Comparison of ENCODE assay signal across 9 mouse cellular contexts in genomic region chr1:92648197-92648596, GRCm38 (mm10). TPM values are rescaled to one million over a fixed set of nuclear protein-coding genes. Genes with fewer than 3 reads are reported as not detected.
DNase-seq lines count a peak whose midpoint lies in the region; ATAC-seq and TF ChIP-seq lines count a peak whose summit lies in the region.
"Had no signal": no experiment of that assay in that cellular context is flagged by ENCODE, and none has a peak within 500 bp of the region (broad histone marks: within the 10 kb centered on the region; RNA-seq: fewer than 3 reads in every experiment).

No protein-coding gene starts in this region.

- no peak overlapping the region for H3K9ac ChIP-seq in forebrain, embryonic 15.5 days (replicated peaks)
- H3K9ac ChIP-seq in liver, postnatal 0 days (replicated peaks): no peak overlapping the region

- H3K36me3 ChIP-seq in forebrain, embryonic 15.5 days: no peaks in the 10 kb centered on the region
- no peaks in the 10 kb centered on the region for H3K36me3 ChIP-seq in liver, postnatal 0 days (replicated peaks; ENCODE audit: insufficient read depth, low read length)
- H3K36me3 ChIP-seq: limb, embryonic 15.5 days had no signal

- H3K9me3 ChIP-seq in forebrain, embryonic 15.5 days: no peaks in the 10 kb centered on the region
- no peaks in the 10 kb centered on the region for H3K9me3 ChIP-seq in liver, postnatal 0 days (ENCODE audit: low read length)
- H3K9me3 ChIP-seq: limb, embryonic 15.5 days had no signal

- 0 out of 2 replicates have a peak, but pooled peaks cover 7% of the 10 kb centered on the region for H3K4me1 ChIP-seq in forebrain, embryonic 15.5 days
- H3K4me1 ChIP-seq in liver, postnatal 0 days (ENCODE audit: insufficient read depth): peaks cover 8% of the 10 kb centered on the region; the same call in 1 of the 2 replicates

- TF ChIP-seq CTCF in liver, postnatal 0 days (IDR thresholded peaks at IDR 0.05; ENCODE audit: low read depth): no peak

- H3K4me2 ChIP-seq in forebrain, embryonic 15.5 days (replicated peaks): no peak overlapping the region
- H3K4me2 ChIP-seq in liver, postnatal 0 days (ENCODE audit: low read depth, low read length): peak overlapping the region; percentile 50
- H3K4me2 ChIP-seq: limb, embryonic 15.5 days had no signal

- ATAC-seq in forebrain, embryonic 15.5 days (replicated peaks): peak; percentile 26
- ATAC-seq in liver, postnatal 0 days: 0 out of 2 replicates have a peak, but pooled peaks have one; percentile 33

- 53% methylated on average over 10 of the region's 10 CpGs for WGBS in forebrain, embryonic 15.5 days
- 21% methylated on average over 10 of the region's 10 CpGs for WGBS in liver, postnatal 0 days (ENCODE audit: insufficient replicate concordance)

- H3K27me3 ChIP-seq in forebrain, embryonic 15.5 days: no peaks in the 10 kb centered on the region
- H3K27me3 ChIP-seq in liver, postnatal 0 days (ENCODE audit: insufficient read depth, low read length): no peaks in the 10 kb centered on the region
- H3K27me3 ChIP-seq: limb, embryonic 15.5 days had no signal

- TF ChIP-seq EP300 in liver, postnatal 0 days (IDR thresholded peaks at IDR 0.05; ENCODE audit: low read depth): no peak

- H3K27ac ChIP-seq in forebrain, embryonic 15.5 days (replicated peaks): no peak overlapping the region
- no peak overlapping the region for H3K27ac ChIP-seq in liver, postnatal 0 days (ENCODE audit: low read depth)
- H3K27ac ChIP-seq: limb, embryonic 15.5 days had no signal

- peak; percentile 81 for DNase-seq in heart, adult 11 months
- no peak for DNase-seq in heart, adult 8-10 months (ENCODE audit: low spot score)
- DNase-seq in 3134 (ENCODE audit: extremely low read depth, insufficient read length, low spot score): peak; percentile 61
- DNase-seq in liver, postnatal 0 days: no peak
- no peak for DNase-seq in ovary, adult 18-20 months (ENCODE audit: low spot score)
- DNase-seq in frontal cortex, adult 2 months (ENCODE audit: extremely low spot score in 1 of 2, low spot score in 1 of 2): no peak
- no peak for DNase-seq in right cerebral cortex, adult 18-20 months

- H3K4me3 ChIP-seq in forebrain, embryonic 15.5 days: no peak overlapping the region
- H3K4me3 ChIP-seq in liver, postnatal 0 days (ENCODE audit: low read depth, low read length): peak overlapping the region; percentile 19; the same call in 1 of the 2 replicates
- H3K4me3 ChIP-seq: limb, embryonic 15.5 days had no signal

RNA-seq across cellular contexts. Expression of gene Otos, which starts 0.4 kb away (rescaled TPM):
- total RNA-seq in heart, adult 8-10 months (2022): not detected
- not detected in 2 replicates for polyA plus RNA-seq in forebrain, embryonic 15.5 days (2015; fragmentation: Nextera tagmentation; extraction: Ambion mirVana)
- polyA plus RNA-seq in liver, postnatal 0 days (2015; fragmentation: Nextera tagmentation; extraction: Ambion mirVana): 0.16 TPM in 1 of 2 replicates, not detected in the other
- 0.23 and 0.28 TPM in 2 replicates for polyA plus RNA-seq in frontal cortex, adult 2 months (2012; rRNA removed)
- polyA plus RNA-seq: limb, embryonic 15.5 days had no signal

RNA-seq across cellular contexts. Expression of gene Cops9, which starts 6.4 kb away (rescaled TPM):
- total RNA-seq in heart, adult 8-10 months (2022): 100 to 1,000 TPM; 218 to 255 (median 237) TPM
- polyA plus RNA-seq in forebrain, embryonic 15.5 days (2015; fragmentation: Nextera tagmentation; extraction: Ambion mirVana): 534 and 569 TPM in 2 replicates
- 222 and 225 TPM in 2 replicates for polyA plus RNA-seq in liver, postnatal 0 days (2015; fragmentation: Nextera tagmentation; extraction: Ambion mirVana)
- 329 and 454 TPM in 2 replicates for polyA plus RNA-seq in frontal cortex, adult 2 months (2012; rRNA removed)

RNA-seq across cellular contexts. Expression of gene Olfr12, which starts 30.6 kb away (rescaled TPM):
- total RNA-seq in heart, adult 8-10 months (2022): not detected
- not detected in 2 replicates for polyA plus RNA-seq in forebrain, embryonic 15.5 days (2015; fragmentation: Nextera tagmentation; extraction: Ambion mirVana)
- polyA plus RNA-seq in liver, postnatal 0 days (2015; fragmentation: Nextera tagmentation; extraction: Ambion mirVana): not detected in 2 replicates
- polyA plus RNA-seq in frontal cortex, adult 2 months (2012; rRNA removed): 0.06 and 0.10 TPM in 2 replicates
- polyA plus RNA-seq: limb, embryonic 15.5 days had no signal

RNA-seq across cellular contexts. Expression of gene Olfr1410, which starts 42.6 kb away (rescaled TPM):
- not detected for total RNA-seq in heart, adult 8-10 months (2022)
- polyA plus RNA-seq in forebrain, embryonic 15.5 days (2015; fragmentation: Nextera tagmentation; extraction: Ambion mirVana): not detected in 2 replicates
- not detected in 2 replicates for polyA plus RNA-seq in liver, postnatal 0 days (2015; fragmentation: Nextera tagmentation; extraction: Ambion mirVana)
- not detected in 2 replicates for polyA plus RNA-seq in frontal cortex, adult 2 months (2012; rRNA removed)
- polyA plus RNA-seq: limb, embryonic 15.5 days had no signal

RNA-seq across cellular contexts. Expression of gene Olfr1411, which starts 54.0 kb away (rescaled TPM):
- total RNA-seq in heart, adult 8-10 months (2022): not detected
- not detected in 2 replicates for polyA plus RNA-seq in forebrain, embryonic 15.5 days (2015; fragmentation: Nextera tagmentation; extraction: Ambion mirVana)
- not detected in 2 replicates for polyA plus RNA-seq in liver, postnatal 0 days (2015; fragmentation: Nextera tagmentation; extraction: Ambion mirVana)
- not detected in 2 replicates for polyA plus RNA-seq in frontal cortex, adult 2 months (2012; rRNA removed)
- polyA plus RNA-seq: limb, embryonic 15.5 days had no signal

Comparison
In these comparisons a context has a peak if more than half of its experiments do, and no peak if none do; other contexts are left out.
1. DNase-seq: peak in heart, adult 11 months (single experiment) and 3134 (single experiment); none in heart, adult 8-10 months (single experiment), liver, postnatal 0 days (single experiment), ovary, adult 18-20 months (single experiment), frontal cortex, adult 2 months (0 of 2) and right cerebral cortex, adult 18-20 months (single experiment).